Mouse (Mus musculus) brain, embryonic 14.5 days (tissue): ENCODE results near the gene Tigd3. TPM values are rescaled to one million over a fixed set of nuclear protein-coding genes. Genes with fewer than 3 reads are reported as not detected.

Experiments used
- DNase-seq: peaks from one replicate; pipeline ENCODE4 v3.0.0-alpha.2; 2011; ENCODE audit warnings: low read depth
- CTCF ChIP-seq: fragments of 200-500 bp; IDR thresholded peaks from 2 replicates; pipeline ENCODE4 v1.5.1; 2012; ENCODE audit warnings: inconsistent platforms, mild to moderate bottlenecking, moderate library complexity, borderline replicate concordance; ENCODE audit not compliant: insufficient read depth, insufficient read length; ENCODE audit errors: extremely low read depth
- POLR2A ChIP-seq: fragments of 200-500 bp; IDR thresholded peaks from 2 replicates; pipeline ENCODE4 v1.6.1; 2012; ENCODE audit warnings: mild to moderate bottlenecking, inconsistent platforms, borderline replicate concordance; ENCODE audit not compliant: poor library complexity, insufficient read depth, insufficient read length, severe bottlenecking; ENCODE audit errors: extremely low read depth
- polyA plus RNA-seq: library from polyadenylated mRNA; depleted of rRNA; stranded (reverse); fragments of >200 nt; gene quantifications from 2 replicates; pipeline ENCODE4 v1.2.3, GENCODE M21; 2012

Tigd3 gene
- polyA plus RNA-seq, 1 experiment, result 15.2 TPM

DNA sequence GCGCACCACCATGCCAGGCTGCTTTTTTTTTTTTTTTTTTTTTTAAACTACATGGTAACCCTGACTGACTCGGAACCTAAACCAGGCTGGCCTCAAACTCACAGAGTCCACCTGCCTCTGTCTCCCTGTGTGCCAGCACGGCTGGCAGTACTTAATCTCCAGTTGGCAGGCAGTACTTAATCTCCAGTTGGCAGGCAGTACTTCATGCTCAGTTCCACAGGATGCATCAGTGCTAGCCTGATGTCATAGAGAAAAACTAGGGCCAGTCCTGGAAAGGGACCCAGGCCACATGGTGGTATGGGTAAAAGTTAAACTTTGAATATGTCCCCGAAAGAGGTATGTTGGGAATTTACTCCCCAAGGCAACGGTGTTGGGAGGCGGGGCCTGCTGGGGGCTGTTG, 34.2 kb upstream of the Tigd3 start:
- TF ChIP-seq POLR2A, result no peak
- no peak for TF ChIP-seq CTCF
- DNase-seq, result no peak

DNA sequence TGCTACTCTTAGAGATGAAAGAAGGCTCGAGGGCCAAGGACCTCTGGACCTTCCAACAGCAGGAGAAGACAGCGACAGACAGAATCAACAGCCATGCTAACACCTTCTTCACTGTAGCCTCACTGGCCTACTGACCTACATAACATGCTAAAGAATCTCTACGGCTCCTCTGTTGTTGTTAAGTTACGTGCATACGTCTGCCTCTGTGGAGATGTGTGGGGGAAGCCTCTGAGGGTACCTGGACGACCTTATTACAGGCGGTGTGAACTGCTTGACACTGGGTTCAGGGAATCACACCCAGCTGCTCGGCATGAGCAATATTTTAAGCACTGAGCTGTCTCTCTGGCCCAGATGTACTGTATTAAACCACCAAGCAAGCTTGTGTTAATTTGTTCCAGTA, 33.6 kb upstream of the Tigd3 start:
- no peak for DNase-seq
- TF ChIP-seq POLR2A, result no peak
- no peak for TF ChIP-seq CTCF

GRCm38 (mm10) chr19:5927026-5927425, 33.1 kb upstream of the Tigd3 start:
- peak; percentile 11 for DNase-seq
- no peak for TF ChIP-seq CTCF
- no peak for TF ChIP-seq POLR2A

- no peak for TF ChIP-seq CTCF
- no peak for TF ChIP-seq POLR2A
These were observed 31.4 kb upstream of the Tigd3 start for GRCm38 (mm10) chr19:5925311-5925855.

DNA sequence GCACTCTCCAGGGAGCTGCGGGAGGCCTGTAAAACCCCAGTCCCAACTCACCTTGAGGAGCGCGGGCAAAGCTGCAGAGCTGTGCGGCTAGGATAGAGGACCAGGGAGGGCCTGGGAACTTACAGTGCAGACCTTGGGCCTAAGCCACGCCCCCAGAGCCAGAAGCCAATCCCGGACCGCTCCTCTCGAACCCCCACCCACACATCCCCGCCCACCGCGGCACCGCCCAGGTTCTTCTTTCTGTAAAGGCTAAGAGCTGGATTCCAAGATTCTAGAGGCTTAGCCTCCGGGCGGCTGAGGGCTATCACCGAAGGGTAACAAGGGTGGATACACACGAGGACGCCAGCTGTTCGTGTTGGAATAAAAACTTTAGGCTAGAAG, 30.8 kb upstream of the Tigd3 start, which contains the start of gene Cdc42ep2:
Gene Cdc42ep2 (minus strand): TSS at position 104 of the 381 bp plus-strand sequence.
- peak; percentile 97 for DNase-seq
- TF ChIP-seq POLR2A (peak; percentile 20; the same call in 1 of the 2 replicates), CTCF (no peak)

More at GRCm38 (mm10) chr19:5925311-5925855, 31.4 kb upstream of the Tigd3 start:
- DNase-seq, result peak; percentile 11

- TF ChIP-seq POLR2A (no peak), CTCF (peak; percentile 89)
- peak; percentile 95 for DNase-seq
These were observed 30.2 kb upstream of the Tigd3 start for GRCm38 (mm10) chr19:5923990-5924712.

DNA sequence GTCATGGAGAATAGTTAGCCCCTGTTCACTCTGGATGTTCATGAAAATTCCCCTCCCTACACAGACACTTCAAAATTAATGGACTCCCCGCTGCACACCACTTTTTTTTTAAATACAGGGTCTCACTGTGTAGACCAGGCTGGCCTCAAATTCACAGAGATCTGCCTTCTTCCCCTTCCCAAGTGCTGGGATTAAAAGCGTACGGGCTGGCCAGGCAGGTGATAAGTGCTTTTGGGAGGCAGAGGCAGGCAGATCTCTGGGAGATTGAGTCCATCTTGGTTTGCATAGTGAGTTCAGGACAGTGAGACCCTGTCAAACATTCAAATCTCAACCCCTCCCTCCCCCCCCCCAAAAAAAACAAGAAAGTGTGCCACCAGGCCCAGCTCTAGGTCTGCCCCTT, 29.0 kb upstream of the Tigd3 start:
- no peak for DNase-seq
- no peak for TF ChIP-seq POLR2A
- no peak for TF ChIP-seq CTCF

DNA sequence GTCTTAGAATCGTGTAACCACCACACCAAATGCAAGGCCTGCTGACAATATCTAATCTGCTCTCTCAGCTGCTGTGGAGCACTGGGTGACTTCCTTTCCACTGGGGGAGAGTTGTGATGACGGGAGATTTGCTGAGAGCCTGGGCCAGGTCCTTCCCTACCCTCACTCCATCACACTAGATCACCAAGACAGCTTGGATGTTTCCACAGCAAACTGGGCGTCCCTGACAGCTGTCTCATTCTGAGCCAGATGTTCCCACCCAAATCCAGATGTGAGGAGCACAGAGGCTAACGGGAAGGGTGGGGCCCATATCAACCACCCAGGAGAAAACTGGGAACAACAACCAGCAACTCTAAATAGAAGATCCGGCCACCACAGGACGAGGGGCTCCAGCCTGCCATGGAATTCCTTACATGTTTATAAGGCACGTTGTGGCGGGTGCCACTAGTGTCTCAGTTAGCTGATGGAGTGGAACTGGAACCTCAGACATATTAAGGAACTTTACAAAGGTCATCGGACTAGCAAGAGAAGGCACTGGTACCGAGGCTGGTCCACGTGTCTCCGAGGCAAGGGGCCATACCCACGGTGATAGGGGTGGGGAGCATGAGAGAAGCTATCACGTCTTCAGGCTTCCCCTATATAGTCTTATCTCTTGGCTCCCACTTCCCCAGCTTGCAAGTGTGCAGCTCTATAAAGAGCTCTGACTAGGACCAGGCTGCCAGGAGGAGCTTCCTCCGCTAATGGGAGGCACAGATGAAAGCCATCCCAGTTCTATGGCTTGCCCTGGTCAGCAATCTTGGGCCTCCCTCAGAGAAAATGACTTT, 28.4 kb upstream of the Tigd3 start:
- no peak for DNase-seq
- TF ChIP-seq CTCF (no peak), POLR2A (no peak)

DNA sequence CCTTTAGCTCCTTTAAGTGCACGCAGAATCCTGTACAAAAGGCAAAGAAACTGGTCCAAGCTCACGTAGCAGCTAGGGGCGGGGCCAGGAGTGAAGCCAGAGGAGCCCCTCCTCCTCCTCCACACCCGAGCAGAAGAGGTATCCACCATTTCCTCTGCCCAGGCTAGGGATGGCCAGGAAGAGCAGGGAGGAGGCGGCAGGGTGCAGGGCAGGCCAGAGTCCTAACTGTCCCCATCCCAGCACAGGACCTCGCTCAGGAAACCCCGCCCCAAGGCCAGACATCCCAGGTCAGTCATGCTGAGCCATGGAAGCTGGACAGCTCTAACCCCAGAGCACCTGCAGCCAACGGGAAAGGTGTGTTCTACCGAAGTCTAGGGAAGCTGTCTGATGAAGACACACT, 27.8 kb upstream of the Tigd3 start:
- DNase-seq, result peak; percentile 27
- TF ChIP-seq CTCF (no peak), POLR2A (no peak)

GRCm38 (mm10) chr19:5913007-5913719, 19.2 kb upstream of the Tigd3 start, which contains the start of gene Dpf2:
Dpf2 (minus strand) TSS chr19:5913010.
- TF ChIP-seq POLR2A (no peak), CTCF (no peak)
- no peak for DNase-seq

DNA sequence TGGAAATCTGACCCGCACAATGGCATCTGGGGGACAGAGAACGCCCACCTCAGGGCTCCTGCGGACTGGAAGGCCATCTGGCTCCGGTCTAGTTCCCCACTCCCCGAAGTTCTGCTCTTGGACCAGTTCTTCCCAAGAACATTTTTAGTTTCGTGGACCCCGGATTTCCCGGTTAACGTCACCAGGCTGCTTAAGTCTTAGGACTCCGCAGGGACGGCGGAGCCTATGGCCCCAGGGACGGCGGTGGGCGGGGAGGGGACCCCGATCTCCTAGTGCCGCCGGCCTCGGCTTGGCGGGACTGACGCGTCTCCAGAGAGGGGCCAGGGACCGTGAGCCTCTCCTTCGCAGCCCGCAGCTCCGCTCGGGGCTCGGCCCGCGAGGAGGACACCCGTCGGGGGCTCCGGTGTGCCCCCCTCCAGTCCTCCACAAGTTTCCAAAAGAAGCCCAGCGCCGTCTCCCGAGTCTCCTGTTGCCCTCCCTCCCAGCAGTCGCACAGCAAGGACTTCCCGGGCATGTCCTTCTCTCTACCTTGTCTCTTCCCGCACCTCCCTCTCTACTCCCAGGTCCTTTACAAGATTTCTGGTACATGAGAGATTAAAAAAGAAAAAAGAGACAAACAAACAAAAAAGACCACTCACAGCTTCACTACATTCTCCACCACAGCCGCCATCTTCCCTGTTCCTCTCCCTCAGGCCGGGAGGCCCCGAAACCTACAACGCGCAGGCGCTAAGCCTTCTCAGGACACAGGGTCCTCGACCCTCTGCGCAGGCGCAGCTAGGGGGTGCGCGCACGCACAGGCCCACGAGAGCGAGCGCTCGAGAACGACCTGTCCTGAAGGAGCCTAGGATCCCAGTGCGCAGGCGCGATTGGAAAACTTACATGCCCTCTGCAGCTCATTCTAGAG, 18.4 kb upstream of the Tigd3 start:
- TF ChIP-seq POLR2A, result peak; percentile 67; the same call in 1 of the 2 replicates
- TF ChIP-seq CTCF, result no peak
- peak; percentile 100 for DNase-seq
